Mouse (Mus musculus): ENCODE measurements around the gene Trpm3. TPM values are rescaled to one million over a fixed set of nuclear protein-coding genes. Genes with fewer than 3 reads are reported as not detected.

Trpm3 gene
- polyA plus RNA-seq, 1 experiment from 2014 or later, result 4.9 TPM

GRCm38 (mm10) chr19:22926753-22927152 lies 787.9 kb downstream of the Trpm3 start:
- DNase-seq (ENCODE audit: low spot score) (no peak), ATAC-seq (replicated peaks; ENCODE audit: insufficient number of reproducible peaks, low FRiP score, low TSS enrichment, low read depth) (no peak)
- no peaks in the 10 kb centered on the region for H3K27me3 ChIP-seq (ENCODE audit: control insufficient read depth, insufficient read depth, low read length)
- H3K9me3 ChIP-seq (replicated peaks; ENCODE audit: control insufficient read depth, low read length), result no peaks in the 10 kb centered on the region
- H3K4me1 ChIP-seq (ENCODE audit: control insufficient read depth, insufficient read depth, low read length), result no peaks in the 10 kb centered on the region
- no peak overlapping the region for H3K4me2 ChIP-seq (ENCODE audit: low read depth, low read length)
- 73% methylated on average over 9 of the region's 9 CpGs for WGBS
- no peak overlapping the region for H3K4me3 ChIP-seq (ENCODE audit: low read depth, low read length)
- no peak overlapping the region for H3K27ac ChIP-seq (replicated peaks; ENCODE audit: low read depth, low read length)
- no peak overlapping the region for H3K9ac ChIP-seq (replicated peaks; ENCODE audit: low read length)
- no peaks in the 10 kb centered on the region for H3K36me3 ChIP-seq (replicated peaks; ENCODE audit: control insufficient read depth, insufficient read depth, low read depth, low read length)

DNA sequence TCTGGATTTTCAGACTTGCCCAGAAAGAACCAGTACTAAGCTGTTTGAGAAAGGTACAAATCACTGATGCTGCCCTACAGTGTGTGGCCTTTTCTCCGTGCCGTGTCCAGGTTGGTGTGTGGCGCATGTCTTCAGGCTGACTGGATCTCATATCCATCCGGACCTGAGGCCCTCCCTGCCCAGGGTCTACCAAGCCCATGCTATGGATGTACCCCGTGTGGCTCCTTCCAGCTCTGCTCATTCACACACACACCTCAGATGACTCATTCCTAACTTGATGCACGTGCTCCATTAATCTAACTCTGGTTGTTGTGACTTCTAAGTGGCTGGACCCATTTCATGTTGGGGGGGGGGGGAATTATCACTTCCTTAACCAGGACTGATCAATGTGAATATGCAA lies 789.5 kb downstream of the Trpm3 start:
- H3K27me3 ChIP-seq (ENCODE audit: control insufficient read depth, insufficient read depth, low read length), result no peaks in the 10 kb centered on the region
- 87% methylated on average over 6 of the region's 6 CpGs for WGBS
- H3K4me3 ChIP-seq (ENCODE audit: low read depth, low read length), result no peak overlapping the region
- H3K36me3 ChIP-seq (replicated peaks; ENCODE audit: control insufficient read depth, insufficient read depth, low read depth, low read length), result no peaks in the 10 kb centered on the region
- ATAC-seq (replicated peaks; ENCODE audit: insufficient number of reproducible peaks, low FRiP score, low TSS enrichment, low read depth) (no peak), DNase-seq (ENCODE audit: low spot score) (no peak)
- no peaks in the 10 kb centered on the region for H3K9me3 ChIP-seq (replicated peaks; ENCODE audit: control insufficient read depth, low read length)
- no peak overlapping the region for H3K27ac ChIP-seq (replicated peaks; ENCODE audit: low read depth, low read length)
- no peak overlapping the region for H3K9ac ChIP-seq (replicated peaks; ENCODE audit: low read length)
- H3K4me1 ChIP-seq (ENCODE audit: control insufficient read depth, insufficient read depth, low read length), result no peaks in the 10 kb centered on the region
- H3K4me2 ChIP-seq (ENCODE audit: low read depth, low read length), result no peak overlapping the region

GRCm38 (mm10) chr19:22929768-22930167 lies 790.9 kb downstream of the Trpm3 start:
- H3K27me3 ChIP-seq (ENCODE audit: control insufficient read depth, insufficient read depth, low read length), result no peaks in the 10 kb centered on the region
- H3K27ac ChIP-seq (replicated peaks; ENCODE audit: low read depth, low read length), result no peak overlapping the region
- no peaks in the 10 kb centered on the region for H3K4me1 ChIP-seq (ENCODE audit: control insufficient read depth, insufficient read depth, low read length)
- no peak overlapping the region for H3K4me2 ChIP-seq (ENCODE audit: low read depth, low read length)
- H3K9me3 ChIP-seq (replicated peaks; ENCODE audit: control insufficient read depth, low read length), result no peaks in the 10 kb centered on the region
- no peak overlapping the region for H3K9ac ChIP-seq (replicated peaks; ENCODE audit: low read length)
- ATAC-seq (replicated peaks; ENCODE audit: insufficient number of reproducible peaks, low FRiP score, low TSS enrichment, low read depth) (no peak), DNase-seq (ENCODE audit: low spot score) (no peak)
- 89% methylated on average over 6 of the region's 6 CpGs for WGBS
- no peak overlapping the region for H3K4me3 ChIP-seq (ENCODE audit: low read depth, low read length)
- H3K36me3 ChIP-seq (replicated peaks; ENCODE audit: control insufficient read depth, insufficient read depth, low read depth, low read length), result no peaks in the 10 kb centered on the region

DNA sequence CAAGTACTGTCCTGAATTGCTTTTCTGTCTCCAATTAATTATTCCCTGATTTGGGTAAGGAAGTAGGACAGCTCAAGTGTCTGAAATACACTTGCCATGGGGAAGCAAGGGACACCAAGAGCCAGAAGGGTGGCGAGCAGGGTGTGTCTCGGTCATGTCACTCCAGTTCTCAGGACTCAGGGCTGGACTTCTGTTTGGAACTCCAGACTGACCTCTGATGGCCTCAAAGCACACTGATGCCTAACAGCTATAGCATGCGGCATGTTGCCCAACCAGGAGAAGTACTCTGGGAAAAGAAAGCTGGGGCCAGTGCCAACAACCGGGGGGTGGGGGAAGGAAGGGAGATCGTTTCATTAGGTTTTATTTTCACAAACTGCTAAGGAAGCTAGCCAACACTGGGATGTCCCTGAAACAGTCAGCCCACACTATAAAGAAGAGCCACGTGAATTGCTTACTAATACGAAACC lies 791.6 kb downstream of the Trpm3 start:
- no peaks in the 10 kb centered on the region for H3K4me1 ChIP-seq (ENCODE audit: control insufficient read depth, insufficient read depth, low read length)
- DNase-seq (ENCODE audit: low spot score), result no peak
- H3K27ac ChIP-seq (replicated peaks; ENCODE audit: low read depth, low read length), result no peak overlapping the region
- no peak overlapping the region for H3K4me2 ChIP-seq (ENCODE audit: low read depth, low read length)
- no peak overlapping the region for H3K4me3 ChIP-seq (ENCODE audit: low read depth, low read length)
- no peaks in the 10 kb centered on the region for H3K36me3 ChIP-seq (replicated peaks; ENCODE audit: control insufficient read depth, insufficient read depth, low read depth, low read length)
- no peak for ATAC-seq (replicated peaks; ENCODE audit: insufficient number of reproducible peaks, low FRiP score, low TSS enrichment, low read depth)
- H3K9me3 ChIP-seq (replicated peaks; ENCODE audit: control insufficient read depth, low read length), result no peaks in the 10 kb centered on the region
- no peak overlapping the region for H3K9ac ChIP-seq (replicated peaks; ENCODE audit: low read length)
- WGBS, result 80% methylated on average over 7 of the region's 7 CpGs
- H3K27me3 ChIP-seq (ENCODE audit: control insufficient read depth, insufficient read depth, low read length), result no peaks in the 10 kb centered on the region

GRCm38 (mm10) chr19:22931006-22931405 lies 792.2 kb downstream of the Trpm3 start:
- no peak overlapping the region for H3K9ac ChIP-seq (replicated peaks; ENCODE audit: low read length)
- WGBS, result 87% methylated on average over 6 of the region's 6 CpGs
- no peak overlapping the region for H3K27ac ChIP-seq (replicated peaks; ENCODE audit: low read depth, low read length)
- no peaks in the 10 kb centered on the region for H3K27me3 ChIP-seq (ENCODE audit: control insufficient read depth, insufficient read depth, low read length)
- no peaks in the 10 kb centered on the region for H3K4me1 ChIP-seq (ENCODE audit: control insufficient read depth, insufficient read depth, low read length)
- H3K4me2 ChIP-seq (ENCODE audit: low read depth, low read length), result no peak overlapping the region
- no peak for DNase-seq (ENCODE audit: low spot score)
- H3K4me3 ChIP-seq (ENCODE audit: low read depth, low read length), result no peak overlapping the region
- H3K36me3 ChIP-seq (replicated peaks; ENCODE audit: control insufficient read depth, insufficient read depth, low read depth, low read length), result no peaks in the 10 kb centered on the region
- ATAC-seq (replicated peaks; ENCODE audit: insufficient number of reproducible peaks, low FRiP score, low TSS enrichment, low read depth), result no peak
- no peaks in the 10 kb centered on the region for H3K9me3 ChIP-seq (replicated peaks; ENCODE audit: control insufficient read depth, low read length)

DNA sequence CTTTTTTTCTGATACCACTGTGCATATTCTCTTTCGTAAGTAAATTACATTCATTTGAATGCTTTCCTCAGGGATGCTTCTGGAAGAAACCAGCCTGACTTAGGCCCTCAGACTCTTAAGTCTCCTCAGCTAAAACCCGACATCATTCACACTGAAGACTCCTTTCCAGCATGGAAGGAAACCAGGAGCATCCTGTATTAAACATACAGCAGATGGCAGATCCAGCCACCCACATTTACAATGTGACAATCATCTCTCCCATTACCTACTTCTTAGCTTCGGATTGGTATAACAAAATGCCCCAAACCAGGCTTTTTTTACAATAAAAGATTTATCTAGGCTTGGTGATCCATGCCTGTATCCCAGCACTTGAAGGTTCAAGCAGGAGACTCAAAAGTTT lies 796.2 kb downstream of the Trpm3 start:
- 80% methylated on average over 3 of the region's 3 CpGs for WGBS
- H3K27me3 ChIP-seq (ENCODE audit: control insufficient read depth, insufficient read depth, low read length), result no peaks in the 10 kb centered on the region
- no peak overlapping the region for H3K4me3 ChIP-seq (ENCODE audit: low read depth, low read length)
- H3K36me3 ChIP-seq (replicated peaks; ENCODE audit: control insufficient read depth, insufficient read depth, low read depth, low read length), result no peaks in the 10 kb centered on the region
- no peak overlapping the region for H3K4me2 ChIP-seq (ENCODE audit: low read depth, low read length)
- DNase-seq (ENCODE audit: low spot score), result no peak
- H3K9ac ChIP-seq (replicated peaks; ENCODE audit: low read length), result no peak overlapping the region
- no peak overlapping the region for H3K27ac ChIP-seq (replicated peaks; ENCODE audit: low read depth, low read length)
- no peaks in the 10 kb centered on the region for H3K9me3 ChIP-seq (replicated peaks; ENCODE audit: control insufficient read depth, low read length)
- no peaks in the 10 kb centered on the region for H3K4me1 ChIP-seq (ENCODE audit: control insufficient read depth, insufficient read depth, low read length)
- ATAC-seq (replicated peaks; ENCODE audit: insufficient number of reproducible peaks, low FRiP score, low TSS enrichment, low read depth), result no peak

DNA sequence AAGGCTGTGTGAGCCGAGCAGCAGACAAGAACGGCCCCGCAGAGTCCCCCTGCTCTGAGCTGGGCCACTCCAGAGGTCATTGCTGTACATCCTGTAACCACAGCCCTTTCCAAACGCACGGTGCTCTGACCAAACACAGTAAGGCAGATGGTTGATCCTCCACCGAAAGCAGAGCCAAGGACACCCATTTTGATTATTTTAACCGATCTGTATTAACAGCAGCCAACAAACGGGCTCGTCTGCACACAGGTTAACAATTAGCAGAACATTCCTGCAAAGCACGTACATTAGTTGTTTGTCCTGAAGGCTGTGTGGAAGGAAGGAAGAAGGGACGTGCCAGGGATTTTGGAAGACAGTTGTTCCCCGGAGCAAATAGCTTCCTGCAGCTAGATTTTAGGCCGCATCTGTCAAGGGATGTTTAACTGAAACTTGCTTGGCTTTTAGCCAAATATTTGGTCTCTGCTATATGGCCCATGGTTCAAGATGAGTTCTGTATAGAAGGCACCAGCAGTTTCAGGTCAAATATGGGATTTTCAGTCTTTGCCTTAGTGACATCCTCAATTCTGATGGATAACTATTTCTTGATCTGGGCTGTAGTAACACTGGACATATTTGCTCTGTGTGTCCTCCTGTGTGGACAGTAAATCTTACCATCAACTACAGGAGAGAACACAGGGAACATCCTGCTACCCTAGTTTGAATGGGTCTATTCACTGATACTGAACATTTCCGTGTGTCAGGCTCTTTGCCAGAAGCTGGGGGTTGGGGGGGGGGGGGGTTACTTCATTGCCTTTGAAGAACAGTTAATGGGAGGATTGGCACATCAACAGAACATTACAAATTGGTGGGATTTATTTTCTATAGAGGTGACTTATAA lies 800.2 kb downstream of the Trpm3 start:
- DNase-seq (ENCODE audit: low spot score) (no peak), ATAC-seq (replicated peaks; ENCODE audit: insufficient number of reproducible peaks, low FRiP score, low TSS enrichment, low read depth) (no peak)
- Histone ChIP-seq H3K4me3 (ENCODE audit: low read depth, low read length) (no peak overlapping the region), H3K36me3 (replicated peaks; ENCODE audit: control insufficient read depth, insufficient read depth, low read depth, low read length) (no peaks in the 10 kb centered on the region), H3K27ac (replicated peaks; ENCODE audit: low read depth, low read length) (no peak overlapping the region), H3K27me3 (ENCODE audit: control insufficient read depth, insufficient read depth, low read length) (no peaks in the 10 kb centered on the region), H3K4me2 (ENCODE audit: low read depth, low read length) (no peak overlapping the region), H3K9me3 (replicated peaks; ENCODE audit: control insufficient read depth, low read length) (no peaks in the 10 kb centered on the region), H3K4me1 (ENCODE audit: control insufficient read depth, insufficient read depth, low read length) (no peaks in the 10 kb centered on the region), H3K9ac (replicated peaks; ENCODE audit: low read length) (no peak overlapping the region)
- 48% methylated on average over 14 of the region's 14 CpGs for WGBS

- Histone ChIP-seq H3K4me1 (ENCODE audit: control insufficient read depth, insufficient read depth, low read length) (no peaks in the 10 kb centered on the region), H3K9ac (replicated peaks; ENCODE audit: low read length) (no peak overlapping the region), H3K9me3 (replicated peaks; ENCODE audit: control insufficient read depth, low read length) (no peaks in the 10 kb centered on the region), H3K4me3 (ENCODE audit: low read depth, low read length) (no peak overlapping the region), H3K4me2 (ENCODE audit: low read depth, low read length) (no peak overlapping the region), H3K27ac (replicated peaks; ENCODE audit: low read depth, low read length) (no peak overlapping the region), H3K36me3 (replicated peaks; ENCODE audit: control insufficient read depth, insufficient read depth, low read depth, low read length) (no peaks in the 10 kb centered on the region), H3K27me3 (ENCODE audit: control insufficient read depth, insufficient read depth, low read length) (no peaks in the 10 kb centered on the region)
- ATAC-seq (replicated peaks; ENCODE audit: insufficient number of reproducible peaks, low FRiP score, low TSS enrichment, low read depth) (no peak), DNase-seq (ENCODE audit: low spot score) (no peak)
- WGBS, result 62% methylated on average over 5 of the region's 5 CpGs
Observed at GRCm38 (mm10) chr19:22939836-22940235, 801.0 kb downstream of the Trpm3 start.

Measured in embryonic facial prominence, embryonic 11.5 days (tissue).